Comparison of ENCODE assay signal across 25 mouse cellular contexts in the genomic region with DNA sequence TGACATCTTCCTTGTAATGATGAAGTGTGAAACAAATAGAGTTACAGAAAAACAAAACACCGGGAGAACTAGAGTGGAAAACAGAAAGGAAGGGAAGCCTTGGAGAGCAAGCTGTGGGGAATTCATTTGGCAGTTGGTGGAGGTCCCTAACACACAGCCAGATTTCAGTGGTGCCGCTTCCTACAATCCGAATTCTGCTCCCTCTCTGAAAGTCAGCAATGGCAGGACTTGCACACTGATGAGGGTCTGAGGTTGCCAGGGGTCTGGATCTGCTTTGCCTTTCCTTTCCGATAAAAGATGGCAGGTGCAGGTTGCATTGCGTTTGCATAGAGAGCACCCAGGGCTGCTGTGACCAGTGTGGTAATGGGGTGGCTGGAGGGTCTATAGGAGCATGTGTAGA. TPM values are rescaled to one million over a fixed set of nuclear protein-coding genes. Genes with fewer than 3 reads are reported as not detected.
DNase-seq lines count a peak whose midpoint lies in the region; ATAC-seq and TF ChIP-seq lines count a peak whose summit lies in the region.
"Had no signal": no experiment of that assay in that cellular context is flagged by ENCODE, and none has a peak within 500 bp of the region (broad histone marks: within the 10 kb centered on the region; RNA-seq: fewer than 3 reads in every experiment).

No protein-coding gene starts in this region.

- intact Hi-C loops in heart, adult 2 months (cut with DNase I) = loop anchor here (2.0 kb wide), 1 partner anchor 17 kb away; the partner anchor contains the start of gene E130114P18Rik

- H3K9me3 ChIP-seq in midbrain, embryonic 13.5 days = no peaks in the 10 kb centered on the region
- no peaks in the 10 kb centered on the region for H3K9me3 ChIP-seq in midbrain, embryonic 16.5 days (replicated peaks; ENCODE audit: control insufficient read depth, low read length, poor library complexity, severe bottlenecking)
- no peaks in the 10 kb centered on the region for H3K9me3 ChIP-seq in neural tube, embryonic 15.5 days (replicated peaks)
- H3K9me3 ChIP-seq: embryonic facial prominence, embryonic 15.5 days; heart, embryonic 15.5 days; lung, embryonic 15.5 days had no signal

- TF ChIP-seq POLR2A in heart, adult 2 months (IDR thresholded peaks at IDR 0.05; ENCODE audit: insufficient read depth, low read depth, low read length) = no peak

- H3K36me3 ChIP-seq in heart, adult 2 months (ENCODE audit: control insufficient read depth, insufficient read depth, low read length) = peaks cover 38% of the 10 kb centered on the region
- no peaks in the 10 kb centered on the region for H3K36me3 ChIP-seq in midbrain, embryonic 13.5 days
- no peaks in the 10 kb centered on the region for H3K36me3 ChIP-seq in midbrain, embryonic 16.5 days (ENCODE audit: control insufficient read depth, insufficient read depth, low read length)
- no peaks in the 10 kb centered on the region for H3K36me3 ChIP-seq in neural tube, embryonic 15.5 days
- H3K36me3 ChIP-seq: heart, embryonic 15.5 days had no signal

- TF ChIP-seq EP300 in heart, adult 2 months (IDR thresholded peaks at IDR 0.05; ENCODE audit: insufficient read depth, low read depth, low read length) = no peak

- 62% methylated on average over 5 of the region's 5 CpGs for WGBS in heart, adult 2 months
- 80% methylated on average over 5 of the region's 5 CpGs for WGBS in midbrain, embryonic 13.5 days
- WGBS in midbrain, embryonic 16.5 days = 62% methylated on average over 5 of the region's 5 CpGs
- 48% methylated on average over 5 of the region's 5 CpGs for WGBS in neural tube, embryonic 15.5 days

- H3K4me3 ChIP-seq in heart, adult 2 months = peak overlapping the region; percentile 10; the same call in 1 of the 2 replicates
- H3K4me3 ChIP-seq in midbrain, embryonic 13.5 days (replicated peaks) = no peak overlapping the region
- no peak overlapping the region for H3K4me3 ChIP-seq in midbrain, embryonic 16.5 days (ENCODE audit: low read depth, low read length)
- no peak overlapping the region for H3K4me3 ChIP-seq in neural tube, embryonic 15.5 days (replicated peaks)
- H3K4me3 ChIP-seq: embryonic facial prominence, embryonic 15.5 days; heart, embryonic 15.5 days; lung, embryonic 15.5 days; myocyte had no signal

- no peak for ATAC-seq in midbrain, embryonic 13.5 days
- no peak for ATAC-seq in midbrain, embryonic 16.5 days
- no peak for ATAC-seq in neural tube, embryonic 15.5 days (ENCODE audit: low FRiP score)

- no peak overlapping the region for H3K4me2 ChIP-seq in midbrain, embryonic 13.5 days (replicated peaks)
- no peak overlapping the region for H3K4me2 ChIP-seq in midbrain, embryonic 16.5 days (ENCODE audit: low read length)
- H3K4me2 ChIP-seq in neural tube, embryonic 15.5 days = peak overlapping the region; percentile 25; the same call in 1 of the 2 replicates
- H3K4me2 ChIP-seq: embryonic facial prominence, embryonic 15.5 days; heart, embryonic 15.5 days; lung, embryonic 15.5 days; midbrain, embryonic 11.5 days had no signal

- H3K27ac ChIP-seq in heart, adult 2 months = peak overlapping the region; percentile 57
- H3K27ac ChIP-seq in midbrain, embryonic 13.5 days = peak overlapping the region; percentile 5; the same call in 1 of the 2 replicates
- no peak overlapping the region for H3K27ac ChIP-seq in midbrain, embryonic 16.5 days (ENCODE audit: low read length)
- H3K27ac ChIP-seq in neural tube, embryonic 15.5 days (replicated peaks) = no peak overlapping the region; the same call in 1 of the 2 replicates
- H3K27ac ChIP-seq: embryonic facial prominence, embryonic 15.5 days; heart, embryonic 15.5 days; liver, embryonic 14.5 days; lung, embryonic 15.5 days; stomach, postnatal 0 days had no signal

- no peaks in the 10 kb centered on the region for H3K27me3 ChIP-seq in heart, adult 2 months (ENCODE audit: control insufficient read depth, insufficient read depth, low read length)
- H3K27me3 ChIP-seq in midbrain, embryonic 13.5 days = peaks cover 4% of the 10 kb centered on the region; the same call in 1 of the 2 replicates
- H3K27me3 ChIP-seq in midbrain, embryonic 16.5 days (ENCODE audit: control insufficient read depth, insufficient read depth, low read depth, low read length) = no peaks in the 10 kb centered on the region
- H3K27me3 ChIP-seq in neural tube, embryonic 15.5 days (replicated peaks) = no peaks in the 10 kb centered on the region
- H3K27me3 ChIP-seq: CH12.LX; embryonic facial prominence, embryonic 15.5 days; heart, embryonic 15.5 days; lung, embryonic 15.5 days had no signal

- H3K9ac ChIP-seq in heart, adult 2 months (ENCODE audit: low read depth, low read length) = no peak overlapping the region
- H3K9ac ChIP-seq in midbrain, embryonic 13.5 days (replicated peaks) = no peak overlapping the region
- H3K9ac ChIP-seq in midbrain, embryonic 16.5 days (ENCODE audit: low read depth, low read length) = no peak overlapping the region
- H3K9ac ChIP-seq in neural tube, embryonic 15.5 days (replicated peaks) = no peak overlapping the region
- H3K9ac ChIP-seq: embryonic facial prominence, embryonic 15.5 days; heart, embryonic 15.5 days; liver, embryonic 14.5 days; lung, embryonic 15.5 days had no signal

- peaks cover 10% of the 10 kb centered on the region for H3K79me2 ChIP-seq in heart, adult 2 months (replicated peaks; ENCODE audit: control insufficient read depth, insufficient read depth, low read length)

- peak; percentile 47 to 63 for DNase-seq in cerebellum, postnatal 14 days
- no peak for DNase-seq in cerebellum, adult 9-11 months
- DNase-seq in heart, adult 2 months = peak in 1 of 2 experiments; percentile 31
- DNase-seq in heart, adult 8-10 months (ENCODE audit: low spot score) = no peak
- no peak for DNase-seq in ovary, postnatal 10 days (ENCODE audit: low spot score)
- DNase-seq: adrenal gland, postnatal 25 days; cerebellum, adult 18-20 months; kidney, adult 11 months; right cerebral cortex, adult 18-20 months had no signal

- no peak for TF ChIP-seq CTCF in heart, adult 2 months (IDR thresholded peaks at IDR 0.05)

- H3K4me1 ChIP-seq in heart, adult 2 months (ENCODE audit: control insufficient read depth, insufficient read depth, low read length) = peaks cover 10% of the 10 kb centered on the region
- H3K4me1 ChIP-seq in midbrain, embryonic 13.5 days (replicated peaks) = peaks cover 19% of the 10 kb centered on the region
- no peaks in the 10 kb centered on the region for H3K4me1 ChIP-seq in midbrain, embryonic 16.5 days (ENCODE audit: control insufficient read depth, insufficient read depth, low read length)
- peaks cover 11% of the 10 kb centered on the region; the same call in 1 of the 2 replicates for H3K4me1 ChIP-seq in neural tube, embryonic 15.5 days

RNA-seq across cellular contexts. Expression of gene E130114P18Rik, which starts 18.1 kb away (rescaled TPM):
- not detected for total RNA-seq in heart, adult 2 months (2021)
- 0.15 TPM in 1 of 2 replicates, not detected in the other for polyA plus RNA-seq in heart, adult 2 months (2012; rRNA removed)
- under 1 TPM in 2 of 4 experiments, not detected in 2; 0.23 to 0.41 TPM for total RNA-seq in heart, adult 8-10 months (2022)
- polyA plus RNA-seq in midbrain, embryonic 13.5 days (2015; fragmentation: Nextera tagmentation; extraction: Ambion mirVana) = 22.5 and 24.4 TPM in 2 replicates
- polyA plus RNA-seq in midbrain, embryonic 16.5 days (2015; fragmentation: Nextera tagmentation; extraction: Ambion mirVana) = 11.6 and 12.1 TPM in 2 replicates
- polyA plus RNA-seq in neural tube, embryonic 15.5 days (2015; fragmentation: Nextera tagmentation; extraction: Ambion mirVana) = 13.5 and 18.4 TPM in 2 replicates
- total RNA-seq: CH12.LX; gastrocnemius, adult 8-10 months; heart, adult 18-20 months; hematopoietic stem cell, adult 5-6 weeks; MEL had no signal
- polyA plus RNA-seq: large intestine, adult 2 months; liver, embryonic 14.5 days; myocyte had no signal

RNA-seq across cellular contexts. Expression of gene Nfia, which starts 23.4 kb away (rescaled TPM):
- total RNA-seq in heart, adult 2 months (2021) = 100 to 1,000 TPM; 126 to 128 TPM
- 70.3 and 75.6 TPM in 2 replicates for polyA plus RNA-seq in heart, adult 2 months (2012; rRNA removed)
- 100 to 1,000 TPM; 109 to 137 (median 121) TPM for total RNA-seq in heart, adult 8-10 months (2022)
- 31.7 and 36.2 TPM in 2 replicates for polyA plus RNA-seq in midbrain, embryonic 13.5 days (2015; fragmentation: Nextera tagmentation; extraction: Ambion mirVana)
- 25.8 and 26.6 TPM in 2 replicates for polyA plus RNA-seq in midbrain, embryonic 16.5 days (2015; fragmentation: Nextera tagmentation; extraction: Ambion mirVana)
- 36.0 and 38.5 TPM in 2 replicates for polyA plus RNA-seq in neural tube, embryonic 15.5 days (2015; fragmentation: Nextera tagmentation; extraction: Ambion mirVana)
- total RNA-seq: CH12.LX had no signal

Comparison
In these comparisons a context has a peak if more than half of its experiments do, and no peak if none do; other contexts are left out.
1. DNase-seq: peak in cerebellum, postnatal 14 days (2 of 2); none in cerebellum, adult 9-11 months (single experiment), heart, adult 8-10 months (single experiment) and ovary, postnatal 10 days (single experiment).
2. H3K27ac ChIP-seq: peak in heart, adult 2 months (single experiment) and midbrain, embryonic 13.5 days (single experiment); none in midbrain, embryonic 16.5 days (single experiment) and neural tube, embryonic 15.5 days (single experiment).
3. RNA of gene E130114P18Rik, which starts 18.1 kb away (polyA plus RNA-seq): 22.5 to 24.4 TPM in midbrain, embryonic 13.5 days, 13.5 to 18.4 TPM in neural tube, embryonic 15.5 days and 11.6 to 12.1 TPM in midbrain, embryonic 16.5 days; 0.15 TPM in heart, adult 2 months; every median in the first group is over 10 times any median in the second.